Mouse (Mus musculus): ENCODE measurements around the gene Gnaq. TPM values are rescaled to one million over a fixed set of nuclear protein-coding genes. Genes with fewer than 3 reads are reported as not detected.

The Gnaq gene
- polyA plus RNA-seq, 1 experiment from 2014 or later: 18.9 TPM

DNA sequence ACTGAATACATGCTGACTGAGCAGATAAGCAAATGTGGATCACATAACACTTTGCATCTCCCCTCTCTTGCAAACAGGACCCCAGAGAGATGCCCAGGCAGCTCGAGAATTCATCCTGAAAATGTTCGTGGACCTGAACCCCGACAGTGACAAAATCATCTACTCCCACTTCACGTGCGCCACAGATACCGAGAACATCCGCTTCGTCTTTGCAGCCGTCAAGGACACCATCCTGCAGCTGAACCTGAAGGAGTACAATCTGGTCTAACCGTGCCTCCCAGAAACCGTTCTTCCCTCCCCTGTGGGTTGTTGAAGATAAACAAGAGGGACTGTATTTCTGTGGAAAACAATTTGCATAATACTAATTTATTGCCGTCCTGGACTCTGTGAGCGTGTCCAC lies 250.5 kb downstream of the Gnaq start:
- WGBS: 86% methylated on average over 13 of the region's 13 CpGs

DNA sequence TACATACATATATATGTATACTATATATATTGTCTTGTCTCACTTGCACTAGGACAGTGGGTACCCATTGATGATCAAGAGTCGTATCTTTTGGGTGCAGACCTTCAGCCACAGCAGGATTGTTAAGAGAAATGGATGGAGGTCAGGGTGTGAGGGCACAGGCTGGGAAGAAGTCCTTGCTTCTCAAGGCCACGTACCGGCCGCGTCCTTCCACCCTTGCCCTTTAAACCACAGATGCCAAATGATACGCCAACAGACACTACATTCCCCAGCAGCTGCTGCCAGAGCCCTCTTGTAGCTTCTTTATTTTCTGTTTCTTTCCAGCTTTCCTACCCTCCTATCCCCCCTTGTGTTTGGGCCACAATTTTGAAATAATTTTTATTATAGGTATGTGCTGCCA lies 251.5 kb downstream of the Gnaq start:
- Histone ChIP-seq H3K4me3 (no peak overlapping the region), H3K9me3 (no peaks in the 10 kb centered on the region), H3K4me1 (peaks cover 10% of the 10 kb centered on the region), H3K36me3 (peaks cover 23% of the 10 kb centered on the region; the same call in 1 of the 2 replicates), H3K27me3 (ENCODE audit: insufficient read depth, poor library complexity, severe bottlenecking) (no peaks in the 10 kb centered on the region), H3K27ac (no peak overlapping the region)
- DNase-seq (ENCODE audit: low spot score): no peak
- WGBS: 94% methylated on average over 6 of the region's 6 CpGs

More for the DNA sequence above, 250.5 kb downstream of the Gnaq start:
- no peaks in the 10 kb centered on the region for H3K27me3 ChIP-seq (ENCODE audit: insufficient read depth, poor library complexity, severe bottlenecking)
- no peaks in the 10 kb centered on the region for H3K9me3 ChIP-seq
- H3K36me3 ChIP-seq: peaks cover 30% of the 10 kb centered on the region; the same call in 1 of the 2 replicates
- no peak overlapping the region for H3K4me3 ChIP-seq
- no peak for DNase-seq (ENCODE audit: low spot score)
- no peak overlapping the region for H3K27ac ChIP-seq
- H3K4me1 ChIP-seq: peaks cover 17% of the 10 kb centered on the region

DNA sequence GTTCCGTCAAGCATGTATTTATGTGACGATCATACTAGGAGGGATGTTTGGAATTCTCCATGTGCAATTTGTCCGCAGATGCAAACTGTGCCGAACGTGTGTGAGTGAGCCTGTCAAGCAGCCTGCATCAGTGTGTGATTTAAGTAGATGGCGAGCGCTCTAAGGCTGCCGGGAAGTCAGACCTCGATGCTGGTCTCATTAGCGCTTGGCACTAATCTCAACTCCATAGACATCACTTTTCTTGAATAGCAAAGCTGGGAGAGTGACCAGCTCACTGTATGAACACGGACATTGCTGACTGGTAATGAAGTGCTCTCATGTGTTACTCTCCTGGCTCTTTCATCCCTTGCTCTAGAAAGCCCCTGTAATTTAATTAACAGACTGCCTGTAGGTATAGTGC lies 252.3 kb downstream of the Gnaq start:
- H3K27me3 ChIP-seq (ENCODE audit: insufficient read depth, poor library complexity, severe bottlenecking): no peaks in the 10 kb centered on the region
- H3K27ac ChIP-seq: no peak overlapping the region
- no peaks in the 10 kb centered on the region for H3K9me3 ChIP-seq
- peaks cover 20% of the 10 kb centered on the region; the same call in 1 of the 2 replicates for H3K36me3 ChIP-seq
- no peak overlapping the region for H3K4me3 ChIP-seq
- 92% methylated on average over 11 of the region's 11 CpGs for WGBS
- no peak for DNase-seq (ENCODE audit: low spot score)
- peaks cover under 1% of the 10 kb centered on the region for H3K4me1 ChIP-seq

DNA sequence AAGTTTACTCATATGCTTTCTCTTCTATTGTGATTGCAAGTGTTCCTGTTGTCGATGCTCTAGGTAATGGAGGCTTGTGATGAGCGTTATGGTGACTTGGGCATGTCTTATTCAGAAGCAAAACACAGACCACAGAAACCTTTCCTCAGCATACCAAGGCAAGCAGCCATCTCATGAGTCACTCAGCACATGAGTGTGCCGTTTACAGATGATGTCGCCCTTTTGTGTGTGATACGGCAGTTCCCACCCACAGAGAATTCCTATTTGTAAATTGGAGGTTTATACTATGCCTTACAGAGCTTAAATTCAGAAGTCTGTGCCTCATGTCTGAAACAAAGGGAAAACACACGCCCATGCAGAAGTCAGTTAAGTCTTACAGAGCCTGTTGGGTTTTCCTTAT lies 253.9 kb downstream of the Gnaq start:
- WGBS: 77% methylated on average over 6 of the region's 6 CpGs
- Histone ChIP-seq H3K4me1 (no peaks in the 10 kb centered on the region), H3K4me3 (no peak overlapping the region), H3K27me3 (ENCODE audit: insufficient read depth, poor library complexity, severe bottlenecking) (no peaks in the 10 kb centered on the region), H3K9me3 (no peaks in the 10 kb centered on the region), H3K27ac (no peak overlapping the region), H3K36me3 (peaks cover 19% of the 10 kb centered on the region; the same call in 1 of the 2 replicates)
- no peak for DNase-seq (ENCODE audit: low spot score)

DNA sequence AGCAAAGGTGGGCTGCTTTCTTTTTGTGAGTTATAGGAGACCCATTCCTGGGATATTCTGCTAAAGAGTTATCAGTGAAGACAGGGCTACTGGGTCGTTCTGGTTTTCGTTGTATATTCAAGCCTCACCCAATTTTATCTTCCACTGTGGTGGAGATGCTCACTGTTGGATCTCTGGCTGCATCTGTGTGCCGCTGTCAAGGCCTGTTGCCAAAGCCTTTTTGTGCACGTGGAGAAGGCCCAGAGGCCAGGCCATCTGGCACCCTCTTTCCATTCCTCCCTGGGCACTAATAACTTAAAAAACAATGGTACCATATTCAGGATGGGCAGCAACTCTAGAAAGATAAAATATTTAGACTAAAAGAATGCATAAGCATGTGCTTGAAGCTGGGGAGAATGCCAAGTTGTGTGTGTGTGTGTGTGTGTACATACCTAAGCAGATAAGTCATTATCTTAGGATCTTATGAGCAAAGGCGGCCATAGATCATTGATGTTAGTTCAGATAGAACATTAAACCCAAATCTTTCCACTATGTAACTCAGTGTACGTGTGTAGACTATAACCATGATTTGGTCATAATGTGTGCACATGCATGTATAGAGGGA lies 257.7 kb downstream of the Gnaq start:
- no peak for DNase-seq (ENCODE audit: low spot score)
- Histone ChIP-seq H3K27ac (no peak overlapping the region), H3K4me3 (no peak overlapping the region), H3K36me3 (peaks cover 3% of the 10 kb centered on the region; the same call in 1 of the 2 replicates), H3K27me3 (ENCODE audit: insufficient read depth, poor library complexity, severe bottlenecking) (no peaks in the 10 kb centered on the region), H3K4me1 (no peaks in the 10 kb centered on the region), H3K9me3 (no peaks in the 10 kb centered on the region)
- WGBS: 90% methylated on average over 6 of the region's 6 CpGs

DNA sequence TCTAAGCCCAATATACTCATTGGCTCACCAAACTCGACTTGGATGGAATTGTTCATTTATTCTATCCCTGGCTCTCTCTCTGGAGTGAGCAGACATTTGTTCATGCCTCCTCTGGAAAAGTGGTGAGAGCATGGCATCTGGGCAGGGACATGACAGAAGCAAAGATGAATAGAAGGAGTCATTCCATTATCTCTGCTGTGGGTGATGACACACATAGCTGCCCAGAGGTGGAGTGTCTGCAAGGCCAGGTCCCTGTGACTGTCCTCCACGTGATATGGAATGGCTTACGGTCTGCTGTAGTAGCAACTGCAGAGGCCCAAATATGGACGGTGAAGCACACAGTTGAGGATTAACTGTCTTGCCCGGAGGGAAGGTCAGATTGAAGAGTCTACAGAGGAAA lies 261.8 kb downstream of the Gnaq start:
- no peak for DNase-seq (ENCODE audit: low spot score)
- no peaks in the 10 kb centered on the region for H3K27me3 ChIP-seq (ENCODE audit: insufficient read depth, poor library complexity, severe bottlenecking)
- no peaks in the 10 kb centered on the region for H3K9me3 ChIP-seq
- no peak overlapping the region for H3K4me3 ChIP-seq
- no peaks in the 10 kb centered on the region for H3K36me3 ChIP-seq
- H3K27ac ChIP-seq: no peak overlapping the region
- H3K4me1 ChIP-seq: no peaks in the 10 kb centered on the region
- 65% methylated on average over 5 of the region's 5 CpGs for WGBS

DNA sequence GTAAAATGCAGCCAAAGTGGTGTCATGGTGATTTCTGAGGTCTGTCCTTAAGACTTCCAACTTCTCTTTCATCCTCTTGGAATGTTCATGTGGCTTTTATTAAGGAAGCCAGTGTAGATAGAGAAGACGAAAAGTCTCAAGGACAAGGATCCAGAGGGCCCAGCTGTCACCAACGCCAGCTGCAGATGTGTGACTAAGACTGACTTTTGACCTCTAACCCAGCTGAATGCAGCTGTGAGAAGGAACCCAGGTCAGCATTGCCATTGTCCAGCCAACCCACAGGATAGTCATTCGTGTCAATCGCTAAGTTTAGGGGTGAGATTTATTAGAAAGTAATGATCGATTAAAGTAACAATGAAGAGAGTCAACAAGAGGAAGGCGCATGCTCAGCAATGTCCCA lies 270.5 kb downstream of the Gnaq start:
- Histone ChIP-seq H3K9me3 (no peaks in the 10 kb centered on the region; the same call in 1 of the 2 replicates), H3K27me3 (ENCODE audit: insufficient read depth, poor library complexity, severe bottlenecking) (no peaks in the 10 kb centered on the region), H3K27ac (no peak overlapping the region), H3K36me3 (no peaks in the 10 kb centered on the region), H3K4me1 (no peaks in the 10 kb centered on the region), H3K4me3 (no peak overlapping the region)
- no peak for DNase-seq (ENCODE audit: low spot score)
- WGBS: 76% methylated on average over 6 of the region's 6 CpGs

DNA sequence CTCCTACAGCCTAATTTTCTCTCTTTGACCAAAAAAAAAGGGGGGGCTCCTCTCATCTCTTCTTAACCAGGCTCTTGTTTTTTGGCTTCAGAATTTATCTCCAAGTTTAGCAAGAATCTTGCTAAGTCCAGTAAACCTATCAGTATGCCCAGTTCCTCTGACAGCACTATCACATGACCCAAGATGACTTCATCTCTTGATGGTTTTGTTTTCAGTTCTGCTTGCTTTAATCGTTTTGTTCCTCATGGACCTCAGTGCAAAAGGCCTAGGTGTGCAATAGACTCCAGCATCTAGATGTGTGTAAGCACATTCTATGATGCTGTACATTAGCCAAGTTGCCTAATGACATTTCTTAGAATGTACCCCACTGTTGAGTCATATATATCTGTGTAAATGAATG lies 275.1 kb downstream of the Gnaq start:
- Histone ChIP-seq H3K27ac (no peak overlapping the region), H3K9me3 (no peaks in the 10 kb centered on the region; the same call in 1 of the 2 replicates), H3K27me3 (ENCODE audit: insufficient read depth, poor library complexity, severe bottlenecking) (no peaks in the 10 kb centered on the region), H3K4me1 (no peaks in the 10 kb centered on the region), H3K36me3 (no peaks in the 10 kb centered on the region), H3K4me3 (no peak overlapping the region)
- WGBS: 65% methylated on average over 1 of the region's 1 CpGs
- DNase-seq (ENCODE audit: low spot score): no peak

DNA sequence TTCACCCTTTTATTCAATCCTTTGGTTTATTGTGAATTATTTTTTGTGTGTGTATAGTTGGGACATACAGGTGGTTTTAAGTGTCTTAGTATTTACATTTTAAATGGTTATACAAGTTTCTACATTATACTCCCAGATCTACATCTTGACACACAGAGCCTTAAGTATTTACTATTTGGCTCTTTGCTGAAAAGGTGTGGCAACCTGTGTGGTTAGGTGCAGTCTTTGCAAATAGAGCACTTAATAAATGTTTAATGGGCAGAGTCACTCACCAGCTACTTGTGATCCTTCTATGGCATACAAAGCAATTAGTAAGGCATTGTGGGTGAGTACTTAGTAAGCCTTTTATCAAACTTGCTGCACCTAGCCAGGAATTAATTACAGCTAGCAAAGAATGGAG lies 278.7 kb downstream of the Gnaq start:
- no peaks in the 10 kb centered on the region for H3K4me1 ChIP-seq
- H3K27ac ChIP-seq: no peak overlapping the region
- H3K27me3 ChIP-seq (ENCODE audit: insufficient read depth, poor library complexity, severe bottlenecking): no peaks in the 10 kb centered on the region
- H3K36me3 ChIP-seq: no peaks in the 10 kb centered on the region
- no peak for DNase-seq (ENCODE audit: low spot score)
- H3K4me3 ChIP-seq: no peak overlapping the region
- H3K9me3 ChIP-seq: no peaks in the 10 kb centered on the region

DNA sequence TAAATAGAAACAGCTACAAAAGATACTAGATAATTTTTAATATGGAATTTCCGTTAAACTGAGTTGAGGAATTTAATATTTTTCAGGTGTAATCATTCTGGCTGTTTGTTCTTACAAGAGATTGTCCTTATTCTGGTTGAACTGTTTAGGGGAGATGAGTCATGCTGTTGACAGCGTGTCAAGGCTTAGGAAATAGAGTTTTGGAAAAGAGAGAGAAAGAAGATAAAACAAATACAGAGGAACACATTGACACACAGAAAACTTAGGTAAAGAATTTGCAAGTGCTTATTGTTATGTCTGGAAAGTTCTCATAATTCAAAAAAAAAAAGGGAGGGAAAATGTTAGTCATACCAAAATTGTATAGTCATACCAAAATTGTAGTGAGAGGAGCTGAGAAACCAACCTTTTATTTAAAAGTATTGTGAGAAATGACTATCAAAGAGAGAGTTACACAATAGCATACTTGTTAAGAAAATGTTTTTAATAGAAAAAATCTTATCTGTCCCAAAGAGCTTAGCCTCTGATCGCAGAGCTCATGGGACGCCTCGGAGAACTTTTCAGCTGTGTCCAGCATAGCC lies 285.5 kb downstream of the Gnaq start:
- Histone ChIP-seq H3K4me3 (no peak overlapping the region), H3K27ac (no peak overlapping the region), H3K4me1 (no peaks in the 10 kb centered on the region), H3K36me3 (no peaks in the 10 kb centered on the region), H3K9me3 (no peaks in the 10 kb centered on the region), H3K27me3 (ENCODE audit: insufficient read depth, poor library complexity, severe bottlenecking) (no peaks in the 10 kb centered on the region)
- WGBS: 83% methylated on average over 5 of the region's 5 CpGs
- no peak for DNase-seq (ENCODE audit: low spot score)

DNA sequence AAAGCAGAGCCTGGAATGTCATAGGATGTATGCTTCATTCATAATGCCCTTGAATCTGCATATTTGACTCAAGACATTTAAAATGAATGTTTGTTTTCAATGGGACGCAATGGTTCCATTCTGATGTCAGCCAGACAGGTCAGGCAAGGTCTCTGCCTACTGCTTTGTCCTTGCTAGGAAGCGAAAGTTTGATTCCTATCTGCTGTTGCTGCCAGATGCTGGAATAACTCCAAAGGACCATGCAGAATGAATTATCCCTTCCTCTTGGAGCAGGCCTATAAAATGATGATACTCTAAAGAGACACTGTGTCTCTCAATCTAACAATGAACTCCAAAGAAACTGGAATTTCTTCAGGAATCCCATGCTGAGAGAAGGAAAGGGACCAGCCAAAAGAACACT lies 293.0 kb downstream of the Gnaq start:
- Histone ChIP-seq H3K4me1 (no peaks in the 10 kb centered on the region), H3K9me3 (peaks cover 9% of the 10 kb centered on the region; the same call in 1 of the 2 replicates), H3K27me3 (ENCODE audit: insufficient read depth, poor library complexity, severe bottlenecking) (no peaks in the 10 kb centered on the region), H3K27ac (no peak overlapping the region), H3K4me3 (no peak overlapping the region), H3K36me3 (no peaks in the 10 kb centered on the region)
- 86% methylated on average over 2 of the region's 2 CpGs for WGBS
- no peak for DNase-seq (ENCODE audit: low spot score)

DNA sequence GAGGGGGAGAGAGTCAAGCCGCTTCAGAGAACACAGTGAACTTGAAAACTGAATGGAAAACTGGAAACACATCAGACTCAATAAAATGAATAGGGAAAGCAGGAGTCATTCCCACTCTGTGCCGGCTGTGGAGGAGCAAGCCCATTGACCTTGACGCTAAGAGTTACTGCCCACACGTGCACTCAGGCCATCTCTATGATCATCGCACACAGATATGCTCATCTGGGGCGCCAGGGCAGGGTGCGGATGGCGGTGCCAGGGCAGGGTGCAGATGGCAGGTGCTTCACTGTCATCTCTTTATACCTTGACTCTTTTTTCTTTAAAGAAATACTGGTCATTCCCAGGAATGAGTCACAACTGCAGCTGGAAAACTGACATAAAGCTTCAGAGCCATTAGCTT lies 298.7 kb downstream of the Gnaq start:
- no peak for DNase-seq (ENCODE audit: low spot score)
- 80% methylated on average over 8 of the region's 8 CpGs for WGBS
- Histone ChIP-seq H3K4me1 (peaks cover 14% of the 10 kb centered on the region), H3K4me3 (no peak overlapping the region), H3K9me3 (peaks cover 9% of the 10 kb centered on the region; the same call in 1 of the 2 replicates), H3K27ac (no peak overlapping the region), H3K27me3 (ENCODE audit: insufficient read depth, poor library complexity, severe bottlenecking) (peaks cover 13% of the 10 kb centered on the region), H3K36me3 (no peaks in the 10 kb centered on the region)

DNA sequence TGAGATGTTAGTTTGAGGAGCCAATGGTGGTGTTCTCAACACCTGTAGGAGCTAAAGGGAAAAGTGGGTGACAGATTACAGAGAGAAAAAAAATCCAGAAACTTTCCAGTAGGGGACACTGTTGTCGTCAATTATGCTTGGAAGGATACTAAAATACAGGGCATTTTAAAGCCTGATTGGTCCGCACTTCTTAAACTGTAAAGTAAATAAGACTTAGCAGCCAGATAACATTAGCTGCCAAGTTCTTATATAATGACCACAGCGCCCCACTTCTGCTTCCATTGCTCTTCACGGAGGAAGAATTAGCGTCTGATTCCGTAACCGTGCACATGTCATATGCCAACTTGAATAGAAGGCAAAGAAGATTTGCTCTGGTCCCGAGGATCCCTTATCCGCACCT lies 302.2 kb downstream of the Gnaq start:
- no peak overlapping the region for H3K27ac ChIP-seq
- H3K4me3 ChIP-seq: peak overlapping the region; percentile 60
- no peaks in the 10 kb centered on the region for H3K9me3 ChIP-seq
- peaks cover 46% of the 10 kb centered on the region for H3K27me3 ChIP-seq (ENCODE audit: insufficient read depth, poor library complexity, severe bottlenecking)
- peaks cover 41% of the 10 kb centered on the region for H3K4me1 ChIP-seq
- WGBS: 24% methylated on average over 9 of the region's 9 CpGs
- no peak for DNase-seq (ENCODE audit: low spot score)
- no peaks in the 10 kb centered on the region for H3K36me3 ChIP-seq

Measured in heart, embryonic 10.5 days (tissue).